Mouse (Mus musculus) heart, embryonic 16.5 days (tissue): ENCODE data around the gene Efna2. TPM values are rescaled to one million over a fixed set of nuclear protein-coding genes. Genes with fewer than 3 reads are reported as not detected.

ENCODE experiments used
- ATAC-seq: fragments of 200-750 bp; cut with Nextera tagmentation; replicated peaks from 2 replicates; pipeline ENCODE4 v1.8.0; 2017; ENCODE audit warnings: moderate number of reproducible peaks; ENCODE audit not compliant: insufficient read depth, low FRiP score; ENCODE audit errors: extremely low read depth
- H3K27ac ChIP-seq: fragments of 300-500 bp; sonication (generic); 2 replicates; pipeline ENCODE4 v1.5.1; 2014; ENCODE audit warnings: mild to moderate bottlenecking, low read length, control low read depth, moderate library complexity
- H3K27me3 ChIP-seq: fragments of 300-500 bp; sonication (generic); 2 replicates; pipeline ENCODE4 v1.6.1; 2014; ENCODE audit warnings: low read length, mixed read lengths; ENCODE audit not compliant: control insufficient read depth, insufficient read depth
- H3K36me3 ChIP-seq: fragments of 300-500 bp; sonication (generic); 2 replicates; pipeline ENCODE4 v1.6.1; 2014; ENCODE audit not compliant: control insufficient read depth, insufficient read depth
- H3K4me1 ChIP-seq: fragments of 300-500 bp; sonication (generic); 2 replicates; pipeline ENCODE4 v1.6.1; 2014; ENCODE audit warnings: low read length, mixed read lengths; ENCODE audit not compliant: control insufficient read depth, insufficient read depth
- H3K4me2 ChIP-seq: fragments of 300-500 bp; sonication (generic); 2 replicates; pipeline ENCODE4 v1.6.1; 2014; ENCODE audit warnings: low read depth, mild to moderate bottlenecking, control low read depth, low read length
- H3K4me3 ChIP-seq: fragments of 300-500 bp; sonication (generic); 2 replicates; pipeline ENCODE4 v1.5.1; 2014; ENCODE audit warnings: mild to moderate bottlenecking, control low read depth, low read length
- H3K9ac ChIP-seq: fragments of 300-500 bp; sonication (generic); 2 replicates; pipeline ENCODE4 v1.6.1; 2014; ENCODE audit warnings: low read length, control low read depth
- H3K9me3 ChIP-seq: fragments of 300-500 bp; sonication (generic); replicated peaks from 2 replicates; pipeline ENCODE4 v1.6.1; 2016; ENCODE audit warnings: low read length; ENCODE audit not compliant: control insufficient read depth
- WGBS: fragments of 180-500 bp; shearing (Covaris S2); extraction: QIAGEN DNeasy Blood & Tissue Kit; methylation state at CpG from one replicate; pipeline ENCODE4 v1.1.7; 2014; 5-methylcytosine and 5-hydroxymethylcytosine counted together
- polyA plus RNA-seq: library from polyadenylated mRNA; unstranded; fragments of >200 nt; fragmentation: Nextera tagmentation; extraction: Ambion mirVana; gene quantifications from 2 replicates; pipeline ENCODE4 v1.2.1, GENCODE M21; 2015

Efna2 gene
- polyA plus RNA-seq, 1 experiment from 2014 or later: 6.0 TPM

DNA sequence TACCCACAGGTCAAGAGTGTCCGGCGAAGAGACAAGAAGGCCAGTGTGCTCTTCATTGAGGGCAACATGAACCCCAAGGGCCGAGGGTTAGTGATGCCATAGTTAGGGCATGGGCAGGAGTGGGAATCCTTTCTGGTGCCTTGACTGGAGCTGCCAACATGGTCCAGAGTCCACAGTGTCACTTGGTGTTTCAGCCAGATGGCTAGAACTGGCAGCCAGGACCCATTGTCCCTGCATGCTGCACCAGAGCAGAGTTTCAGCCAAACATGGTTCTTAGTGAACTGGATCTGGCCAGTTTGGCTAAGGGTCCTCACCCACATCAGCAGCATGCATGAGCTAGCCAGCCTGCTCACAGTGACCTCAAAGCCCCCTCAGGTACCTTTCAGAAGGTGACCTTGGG lies 59.0 kb downstream of the Efna2 start:
- Histone ChIP-seq H3K9ac (no peak overlapping the region), H3K4me1 (peaks cover 16% of the 10 kb centered on the region), H3K27me3 (no peaks in the 10 kb centered on the region), H3K27ac (no peak overlapping the region), H3K4me3 (no peak overlapping the region), H3K36me3 (peaks cover 68% of the 10 kb centered on the region), H3K9me3 (no peaks in the 10 kb centered on the region), H3K4me2 (no peak overlapping the region)
- 86% methylated on average over 3 of the region's 3 CpGs for WGBS
- no peak for ATAC-seq

Other genes starting within 250 kb of the Efna2 start
- 69.6 TPM in 2 replicates for gene Wdr18, start 219.3 kb upstream of the Efna2 start, polyA plus RNA-seq
- gene Grin3b, start 208.8 kb upstream of the Efna2 start, polyA plus RNA-seq: 0.25 and 0.35 TPM in 2 replicates
- gene Tmem259, start 195.2 kb upstream of the Efna2 start, polyA plus RNA-seq: 10.6 and 13.5 TPM in 2 replicates
- 218 and 255 TPM in 2 replicates for gene Cnn2, start 190.9 kb upstream of the Efna2 start, polyA plus RNA-seq
- 3.2 TPM in 2 replicates for gene Abca7, start 183.0 kb upstream of the Efna2 start, polyA plus RNA-seq
- gene Arhgap45, start 162.8 kb upstream of the Efna2 start, polyA plus RNA-seq: 10.9 and 17.7 TPM in 2 replicates
- gene Polr2e, start 139.7 kb upstream of the Efna2 start, polyA plus RNA-seq: 136 and 144 TPM in 2 replicates
- gene Gpx4, start 132.3 kb upstream of the Efna2 start, polyA plus RNA-seq: 668 and 748 TPM in 2 replicates
- gene Sbno2, start 73.9 kb upstream of the Efna2 start, polyA plus RNA-seq: 11.7 and 13.5 TPM in 2 replicates
- 13.8 and 15.3 TPM in 2 replicates for gene Stk11, start 63.7 kb upstream of the Efna2 start, polyA plus RNA-seq
- 1,107 and 1,132 TPM in 2 replicates for gene Atp5d, start 40.9 kb upstream of the Efna2 start, polyA plus RNA-seq
- gene Cbarp, start 38.6 kb upstream of the Efna2 start, polyA plus RNA-seq: 2.5 TPM in 2 replicates
- gene Midn, start 31.2 kb upstream of the Efna2 start, polyA plus RNA-seq: 10.3 and 13.0 TPM in 2 replicates
- 85.3 and 87.6 TPM in 2 replicates for gene Cirbp, start 13.5 kb upstream of the Efna2 start, polyA plus RNA-seq
- 9.7 and 10.7 TPM in 2 replicates for gene 1600002K03Rik, start 6.5 kb upstream of the Efna2 start, polyA plus RNA-seq
- gene Mum1, start 47.0 kb downstream of the Efna2 start, polyA plus RNA-seq: 31.9 and 40.1 TPM in 2 replicates
- gene Ndufs7, start 69.6 kb downstream of the Efna2 start, polyA plus RNA-seq: 596 and 743 TPM in 2 replicates
- 50.3 and 51.6 TPM in 2 replicates for gene Gamt, start 81.5 kb downstream of the Efna2 start, polyA plus RNA-seq
- 30.7 and 33.9 TPM in 2 replicates for gene Dazap1, start 82.0 kb downstream of the Efna2 start, polyA plus RNA-seq
- 536 and 549 TPM in 2 replicates for gene Rps15, start 113.0 kb downstream of the Efna2 start, polyA plus RNA-seq
- gene Apc2, start 116.5 kb downstream of the Efna2 start, polyA plus RNA-seq: 1.5 TPM in 2 replicates
- 33.5 and 35.8 TPM in 2 replicates for gene 2310011J03Rik, start 141.1 kb downstream of the Efna2 start, polyA plus RNA-seq
- 1.6 and 1.9 TPM in 2 replicates for gene Pcsk4, start 150.0 kb downstream of the Efna2 start, polyA plus RNA-seq
- 1.8 and 2.6 TPM in 2 replicates for gene Reep6, start 150.5 kb downstream of the Efna2 start, polyA plus RNA-seq
- 15.5 and 16.0 TPM in 2 replicates for gene Adamtsl5, start 168.9 kb downstream of the Efna2 start, polyA plus RNA-seq
- gene Plk5, start 177.0 kb downstream of the Efna2 start, polyA plus RNA-seq: 0.07 and 0.14 TPM in 2 replicates
- 2.8 TPM in 2 replicates for gene Mex3d, start 208.2 kb downstream of the Efna2 start, polyA plus RNA-seq
- gene Mbd3, start 220.1 kb downstream of the Efna2 start, polyA plus RNA-seq: 136 and 155 TPM in 2 replicates
- 1,492 and 1,877 TPM in 2 replicates for gene Uqcr11, start 227.3 kb downstream of the Efna2 start, polyA plus RNA-seq